In the genomic region with DNA sequence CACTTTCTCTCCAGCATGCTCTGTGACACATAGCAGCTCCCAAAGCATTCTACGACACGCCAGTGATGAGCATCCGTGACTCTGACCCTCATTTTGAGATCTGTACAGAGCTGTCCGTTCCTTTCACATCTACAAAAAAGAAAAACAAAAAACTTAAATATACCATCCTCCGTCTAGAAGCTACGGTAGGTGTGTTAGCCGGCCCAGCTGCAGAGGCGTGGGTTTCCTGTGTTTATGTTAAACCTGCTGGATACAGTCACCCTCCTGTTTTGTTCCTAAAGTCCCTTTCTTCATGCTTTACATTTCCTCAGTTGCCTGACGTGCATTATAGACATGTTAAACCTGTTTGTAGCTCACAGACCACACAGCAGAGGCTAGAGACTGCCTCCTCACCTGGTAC, we compare ENCODE assay signal across 10 mouse cellular contexts.
A peak's percentile ranks its signal among the peaks of the same experiment; 100 is the strongest.
DNase-seq lines count a peak whose midpoint lies in the region; ATAC-seq and TF ChIP-seq lines count a peak whose summit lies in the region.
"Had no signal": no experiment of that assay in that cellular context is flagged by ENCODE, and none has a peak within 500 bp of the region (broad histone marks: within the 10 kb centered on the region; RNA-seq: fewer than 3 reads in every experiment).

No protein-coding gene starts in this region.

- TF ChIP-seq CTCF in spleen, adult 2 months (IDR thresholded peaks at IDR 0.05; ENCODE audit: extremely low read depth, insufficient read depth, insufficient read length, insufficient replicate concordance), result no peak
- no peak for TF ChIP-seq CTCF in stomach, postnatal 0 days (IDR thresholded peaks at IDR 0.05; ENCODE audit: low read depth)

- no peak for ATAC-seq in forebrain, embryonic 11.5 days (replicated peaks; ENCODE audit: low FRiP score)
- ATAC-seq in hindbrain, embryonic 11.5 days (ENCODE audit: low FRiP score), result no peak
- no peak; the same call in 1 of the 2 replicates for ATAC-seq in stomach, postnatal 0 days (ENCODE audit: low FRiP score, low TSS enrichment)

- no peak overlapping the region for H3K4me3 ChIP-seq in forebrain, embryonic 10.5 days
- H3K4me3 ChIP-seq in forebrain, embryonic 11.5 days (ENCODE audit: low read depth, low read length), result no peak overlapping the region
- no peak overlapping the region for H3K4me3 ChIP-seq in hindbrain, embryonic 10.5 days
- H3K4me3 ChIP-seq in hindbrain, embryonic 11.5 days (ENCODE audit: low read depth, low read length), result no peak overlapping the region
- no peak overlapping the region for H3K4me3 ChIP-seq in spleen, adult 2 months (ENCODE audit: extremely low read depth, insufficient read depth, insufficient read length)
- H3K4me3 ChIP-seq in stomach, postnatal 0 days (ENCODE audit: low read depth, low read length), result no peak overlapping the region

- no peak for TF ChIP-seq EP300 in stomach, postnatal 0 days (optimal IDR thresholded peaks at IDR 0.05)

- 0 out of 2 replicates have a peak overlapping the region, but pooled peaks have one; percentile 41 for H3K27ac ChIP-seq in forebrain, embryonic 10.5 days
- H3K27ac ChIP-seq in forebrain, embryonic 11.5 days (ENCODE audit: low read depth, low read length), result no peak overlapping the region
- H3K27ac ChIP-seq in hindbrain, embryonic 10.5 days, result 0 out of 2 replicates have a peak overlapping the region, but pooled peaks have one; percentile 57
- H3K27ac ChIP-seq in hindbrain, embryonic 11.5 days (ENCODE audit: low read depth, low read length), result no peak overlapping the region
- peak overlapping the region; percentile 81 for H3K27ac ChIP-seq in spleen, adult 2 months (ENCODE audit: insufficient read depth, low read length)
- peak overlapping the region; percentile 73 for H3K27ac ChIP-seq in stomach, postnatal 0 days (replicated peaks)
- H3K27ac ChIP-seq: hindbrain, embryonic 14.5 days had no signal

- no peak for TF ChIP-seq POLR2A in spleen, adult 2 months (IDR thresholded peaks at IDR 0.05; ENCODE audit: low read depth, low read length)

- no peak overlapping the region for H3K4me2 ChIP-seq in forebrain, embryonic 11.5 days (ENCODE audit: low read depth, low read length, severe bottlenecking)
- no peak overlapping the region for H3K4me2 ChIP-seq in hindbrain, embryonic 11.5 days (replicated peaks; ENCODE audit: low read depth, low read length)
- no peak overlapping the region; the same call in 1 of the 2 replicates for H3K4me2 ChIP-seq in stomach, postnatal 0 days (replicated peaks; ENCODE audit: low read depth)
- H3K4me2 ChIP-seq: hindbrain, embryonic 14.5 days had no signal

- H3K36me3 ChIP-seq in forebrain, embryonic 10.5 days (replicated peaks), result no peaks in the 10 kb centered on the region
- no peaks in the 10 kb centered on the region for H3K36me3 ChIP-seq in forebrain, embryonic 11.5 days (ENCODE audit: control insufficient read depth, insufficient read depth, low read length)
- no peaks in the 10 kb centered on the region for H3K36me3 ChIP-seq in hindbrain, embryonic 10.5 days
- no peaks in the 10 kb centered on the region for H3K36me3 ChIP-seq in hindbrain, embryonic 11.5 days (ENCODE audit: control insufficient read depth, insufficient read depth, low read length)
- peaks cover 2% of the 10 kb centered on the region; the same call in 1 of the 2 replicates for H3K36me3 ChIP-seq in spleen, adult 2 months (ENCODE audit: control insufficient read depth, insufficient read depth, low read length)
- no peaks in the 10 kb centered on the region for H3K36me3 ChIP-seq in stomach, postnatal 0 days (ENCODE audit: control insufficient read depth, insufficient read depth, low read length)

- no peak for DNase-seq in forebrain, embryonic 10.5 days (ENCODE audit: extremely low spot score, low spot score)
- no peak for DNase-seq in forebrain, embryonic 11.5 days (ENCODE audit: low spot score)
- DNase-seq in hindbrain, embryonic 10.5 days (ENCODE audit: low spot score), result no peak
- DNase-seq in hindbrain, embryonic 11.5 days (ENCODE audit: low spot score), result no peak
- no peak for DNase-seq in spleen, adult 2 months (ENCODE audit: low read depth in 1 of 2, low spot score in 2 of 2)
- DNase-seq in spleen, postnatal 36 days (ENCODE audit: low spot score in 2 of 2), result no peak
- no peak for DNase-seq in stomach, postnatal 0 days (ENCODE audit: low spot score)
- DNase-seq in embryo, embryonic 10 days (ENCODE audit: low spot score), result no peak
- DNase-seq: right cerebral cortex, postnatal 25 days had no signal

- peaks cover 35% of the 10 kb centered on the region for H3K4me1 ChIP-seq in forebrain, embryonic 10.5 days
- H3K4me1 ChIP-seq in forebrain, embryonic 11.5 days (replicated peaks; ENCODE audit: control insufficient read depth, insufficient read depth, low read length), result 0 out of 2 replicates have a peak, but pooled peaks cover 5% of the 10 kb centered on the region
- H3K4me1 ChIP-seq in hindbrain, embryonic 10.5 days (replicated peaks), result peaks cover 34% of the 10 kb centered on the region
- H3K4me1 ChIP-seq in hindbrain, embryonic 11.5 days (replicated peaks; ENCODE audit: control insufficient read depth, insufficient read depth, low read length), result no peaks in the 10 kb centered on the region; the same call in 1 of the 2 replicates
- H3K4me1 ChIP-seq in spleen, adult 2 months (ENCODE audit: control insufficient read depth, insufficient read depth, insufficient read length), result peaks cover 15% of the 10 kb centered on the region; the same call in 1 of the 2 replicates
- H3K4me1 ChIP-seq in stomach, postnatal 0 days (replicated peaks; ENCODE audit: control insufficient read depth, insufficient read depth), result no peaks in the 10 kb centered on the region; the same call in 1 of the 2 replicates

- 84% methylated on average over 9 of the region's 9 CpGs for WGBS in forebrain, embryonic 10.5 days
- 90% methylated on average over 9 of the region's 9 CpGs for WGBS in forebrain, embryonic 11.5 days
- 84% methylated on average over 9 of the region's 9 CpGs for WGBS in hindbrain, embryonic 10.5 days
- 87% methylated on average over 9 of the region's 9 CpGs for WGBS in hindbrain, embryonic 11.5 days
- WGBS in spleen, adult 2 months, result 54% methylated on average over 9 of the region's 9 CpGs
- WGBS in stomach, postnatal 0 days, result 53% methylated on average over 9 of the region's 9 CpGs

- H3K27me3 ChIP-seq in forebrain, embryonic 10.5 days (ENCODE audit: poor library complexity, severe bottlenecking), result no peaks in the 10 kb centered on the region
- no peaks in the 10 kb centered on the region for H3K27me3 ChIP-seq in forebrain, embryonic 11.5 days (ENCODE audit: control insufficient read depth, insufficient read depth, low read length)
- H3K27me3 ChIP-seq in hindbrain, embryonic 10.5 days (ENCODE audit: insufficient read depth, poor library complexity, severe bottlenecking), result no peaks in the 10 kb centered on the region
- H3K27me3 ChIP-seq in hindbrain, embryonic 11.5 days (ENCODE audit: control insufficient read depth, insufficient read depth, low read length), result no peaks in the 10 kb centered on the region
- no peaks in the 10 kb centered on the region for H3K27me3 ChIP-seq in spleen, adult 2 months (ENCODE audit: control insufficient read depth, insufficient read depth, low read length)
- no peaks in the 10 kb centered on the region for H3K27me3 ChIP-seq in stomach, postnatal 0 days (ENCODE audit: control insufficient read depth, insufficient read depth, low read length)

- H3K9ac ChIP-seq in forebrain, embryonic 11.5 days (ENCODE audit: low read length), result no peak overlapping the region
- no peak overlapping the region for H3K9ac ChIP-seq in hindbrain, embryonic 11.5 days (ENCODE audit: low read depth, low read length)
- H3K9ac ChIP-seq in stomach, postnatal 0 days (ENCODE audit: low read length), result no peak overlapping the region
- H3K9ac ChIP-seq: hindbrain, embryonic 14.5 days had no signal

- H3K9me3 ChIP-seq in forebrain, embryonic 10.5 days, result no peaks in the 10 kb centered on the region
- H3K9me3 ChIP-seq in forebrain, embryonic 11.5 days (ENCODE audit: control insufficient read depth, low read length), result no peaks in the 10 kb centered on the region
- no peaks in the 10 kb centered on the region for H3K9me3 ChIP-seq in hindbrain, embryonic 10.5 days
- H3K9me3 ChIP-seq in hindbrain, embryonic 11.5 days (ENCODE audit: control insufficient read depth, low read length), result no peaks in the 10 kb centered on the region
- no peaks in the 10 kb centered on the region for H3K9me3 ChIP-seq in stomach, postnatal 0 days (ENCODE audit: control insufficient read depth, low read length)

Comparison
In these comparisons a context has a peak if more than half of its experiments do, and no peak if none do; other contexts are left out.
1. H3K27ac ChIP-seq: peak in forebrain, embryonic 10.5 days (single experiment), hindbrain, embryonic 10.5 days (single experiment), spleen, adult 2 months (single experiment) and stomach, postnatal 0 days (single experiment); none in forebrain, embryonic 11.5 days (single experiment) and hindbrain, embryonic 11.5 days (single experiment).